Mouse (Mus musculus) erythroblast, embryonic 14.5 days (primary cell): ENCODE results near the gene Lce3c.

Experiments
- GATA1 ChIP-seq: IDR thresholded peaks from 2 replicates; pipeline ENCODE4 v1.6.1; 2012; ENCODE audit warnings: low read length, inconsistent platforms, mixed read lengths
- TAL1 ChIP-seq: IDR thresholded peaks from 3 replicates; pipeline ENCODE4 v1.6.1; 2012; ENCODE audit warnings: low read length, inconsistent platforms, mixed read lengths

DNA sequence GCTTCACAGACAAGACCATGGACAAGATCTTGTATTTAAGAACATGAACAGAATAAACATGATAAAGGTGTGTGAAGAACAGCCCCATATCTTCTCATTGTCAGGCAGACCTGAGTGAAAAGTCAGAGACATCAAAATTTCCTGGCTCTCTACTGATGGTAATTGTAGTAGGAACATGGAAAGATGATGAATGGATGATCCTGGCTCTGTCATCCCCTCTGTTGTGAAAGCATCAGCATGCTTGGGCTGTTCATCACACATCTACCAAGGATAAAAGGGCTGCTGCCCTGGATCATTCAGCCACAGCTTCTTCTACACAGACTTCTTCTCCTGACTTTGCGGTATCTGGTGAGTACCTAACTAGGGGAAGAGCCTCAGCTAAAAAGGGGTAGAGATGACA, 12.8 kb downstream of the Lce3c start, which contains the start of gene Lce3d:
- no peak for TF ChIP-seq TAL1
- no peak for TF ChIP-seq GATA1
